Mouse (Mus musculus) G1E-ER4 (cell line): ENCODE data around the gene Ror2. TPM values are rescaled to one million over a fixed set of nuclear protein-coding genes. Genes with fewer than 3 reads are reported as not detected.

Source experiments
- GATA1 ChIP-seq: IDR thresholded peaks from one replicate; pipeline ENCODE4 v1.8.0; 2012; ENCODE audit warnings: low read length, inconsistent platforms
- polyA plus RNA-seq: library from polyadenylated mRNA; stranded (reverse); fragments of >175 nt; gene quantifications from 2 replicates; pipeline ENCODE4 v1.2.3, GENCODE M21; 2012

Gene Ror2
- polyA plus RNA-seq, 1 experiment: not detected

DNA sequence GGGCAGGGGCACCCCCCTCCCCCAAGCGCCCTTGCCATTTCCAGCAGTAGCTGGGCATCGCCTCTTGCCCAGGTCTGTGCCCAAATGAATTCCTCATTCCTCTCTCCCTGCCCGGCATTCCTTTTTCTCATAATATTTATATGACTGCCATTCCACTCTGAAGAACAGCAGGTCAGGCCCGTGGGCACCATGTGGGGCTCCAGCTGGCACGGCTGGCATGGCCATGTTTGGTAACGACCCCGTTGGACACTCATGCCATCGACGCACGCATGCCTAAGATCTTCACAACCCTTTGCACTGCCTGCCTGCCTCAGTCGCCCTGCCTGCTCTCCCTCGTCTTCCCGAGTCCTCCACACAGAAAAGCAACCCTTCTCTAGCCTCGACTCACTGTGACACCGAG lies 129.0 kb downstream of the Ror2 start:
- TF ChIP-seq GATA1: no peak

DNA sequence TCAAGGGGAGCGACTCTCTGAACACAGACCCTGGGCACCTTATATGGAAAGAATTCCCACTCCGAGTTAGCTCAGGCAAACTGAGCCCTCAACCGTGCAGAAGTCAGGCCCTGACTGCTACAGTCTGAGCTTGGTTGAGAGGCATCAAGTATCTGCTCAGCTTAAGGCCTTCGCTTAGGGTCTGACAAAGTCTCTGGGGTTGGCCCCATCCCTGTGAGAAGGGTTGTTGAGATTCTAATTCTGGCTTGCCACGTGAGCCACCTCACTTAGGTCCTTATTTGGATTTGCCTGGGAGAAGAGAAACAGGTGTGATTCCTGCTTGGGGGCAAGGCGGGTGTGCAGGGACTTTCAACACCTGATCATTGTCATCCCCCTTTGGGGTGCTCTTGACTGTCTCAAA lies 129.6 kb downstream of the Ror2 start:
- no peak for TF ChIP-seq GATA1

DNA sequence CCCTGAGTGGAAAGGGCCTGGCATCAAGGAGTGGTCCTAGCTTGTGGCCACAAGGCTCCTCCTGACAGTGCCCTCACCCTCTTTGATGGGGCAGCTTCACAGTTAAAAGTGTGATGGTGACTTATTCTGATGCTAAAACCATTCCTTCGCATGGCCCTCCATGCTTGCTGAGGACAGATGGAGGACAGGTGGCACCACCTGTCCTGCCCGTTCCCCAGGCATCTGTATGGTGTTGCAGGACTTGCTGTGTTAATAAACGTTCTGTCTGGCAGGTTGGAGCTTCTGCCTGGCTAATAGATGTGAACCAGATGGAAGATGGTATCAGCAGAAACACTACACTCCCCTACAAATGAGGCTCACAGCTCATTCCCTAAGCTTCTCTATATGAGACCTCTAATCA lies 140.4 kb downstream of the Ror2 start:
- TF ChIP-seq GATA1: no peak

DNA sequence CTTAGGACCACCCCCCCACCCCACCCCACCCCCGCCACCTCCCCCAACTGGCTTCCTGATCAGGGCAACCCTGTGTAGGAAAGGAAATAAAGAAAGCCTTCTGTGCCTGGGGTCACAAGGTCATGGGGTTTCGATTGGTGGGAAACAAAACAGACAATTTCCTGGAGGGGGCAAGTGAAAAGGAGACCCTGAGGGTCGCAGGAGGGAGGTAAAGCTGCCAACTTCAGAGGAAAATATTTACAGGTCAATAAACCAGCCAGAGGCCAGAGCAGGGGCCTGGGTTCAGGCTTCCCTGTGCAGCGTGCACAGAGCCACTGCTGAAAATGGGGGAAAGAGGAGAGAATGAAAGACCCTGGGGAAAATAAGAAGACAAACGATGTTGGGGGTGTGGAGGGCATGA lies 142.8 kb downstream of the Ror2 start:
- TF ChIP-seq GATA1: no peak

DNA sequence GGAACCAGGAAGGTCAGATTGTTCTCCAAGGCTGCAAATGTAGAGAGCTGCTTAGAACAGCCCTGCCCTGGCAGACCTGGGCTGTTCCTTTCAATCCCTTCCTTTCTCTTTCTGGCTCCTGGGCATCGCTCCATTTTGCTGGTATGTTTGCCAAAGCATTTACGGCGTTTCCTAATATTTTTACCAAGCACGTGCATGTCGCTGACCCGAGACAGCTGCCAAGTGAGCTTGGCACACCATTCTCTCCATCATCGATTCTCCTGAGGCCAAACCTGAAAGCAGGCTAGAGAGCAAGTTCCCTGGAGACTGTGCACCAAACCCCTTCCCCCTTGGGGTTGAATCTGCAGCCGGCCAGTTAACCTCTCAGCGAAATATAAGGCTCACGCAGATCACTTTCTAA lies 143.7 kb downstream of the Ror2 start:
- TF ChIP-seq GATA1: no peak

DNA sequence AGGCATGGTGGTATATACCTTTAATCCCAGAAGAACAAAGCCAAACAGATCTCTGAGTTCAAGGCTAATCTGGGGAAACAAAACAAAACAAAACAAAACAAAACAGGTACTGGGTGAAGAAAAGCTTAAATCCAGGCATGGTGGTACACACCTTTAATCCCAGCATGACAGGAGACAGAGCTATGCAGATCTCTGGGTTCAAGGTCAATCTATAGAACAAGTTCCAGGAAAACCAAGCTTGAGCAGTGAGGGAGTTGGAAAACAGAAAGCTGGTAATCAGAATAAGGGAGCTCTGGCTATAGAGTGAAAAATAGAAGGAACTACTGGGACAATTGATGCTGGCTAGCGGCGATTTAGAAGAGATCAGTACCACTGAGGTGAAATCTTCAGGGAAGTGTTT lies 145.6 kb downstream of the Ror2 start:
- no peak for TF ChIP-seq GATA1

DNA sequence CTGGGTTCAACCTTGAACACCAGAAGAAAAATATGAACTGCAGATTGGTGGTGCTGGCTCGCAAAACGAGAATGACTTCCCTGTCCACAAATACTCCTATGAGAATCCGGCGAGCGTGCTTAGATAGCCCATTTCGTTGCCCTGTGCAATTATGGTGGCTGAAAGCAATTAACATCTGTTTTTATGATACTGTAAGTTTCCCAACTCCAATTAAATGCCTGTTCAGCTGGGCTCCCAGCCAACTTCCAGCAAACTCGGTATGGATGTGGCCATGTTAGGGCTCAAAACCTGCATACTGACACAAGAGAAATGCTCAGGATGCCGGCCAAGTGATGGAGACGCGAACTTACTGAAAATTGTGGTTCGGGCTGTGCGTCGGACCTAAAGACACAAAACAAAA lies 155.4 kb downstream of the Ror2 start:
- TF ChIP-seq GATA1: no peak

DNA sequence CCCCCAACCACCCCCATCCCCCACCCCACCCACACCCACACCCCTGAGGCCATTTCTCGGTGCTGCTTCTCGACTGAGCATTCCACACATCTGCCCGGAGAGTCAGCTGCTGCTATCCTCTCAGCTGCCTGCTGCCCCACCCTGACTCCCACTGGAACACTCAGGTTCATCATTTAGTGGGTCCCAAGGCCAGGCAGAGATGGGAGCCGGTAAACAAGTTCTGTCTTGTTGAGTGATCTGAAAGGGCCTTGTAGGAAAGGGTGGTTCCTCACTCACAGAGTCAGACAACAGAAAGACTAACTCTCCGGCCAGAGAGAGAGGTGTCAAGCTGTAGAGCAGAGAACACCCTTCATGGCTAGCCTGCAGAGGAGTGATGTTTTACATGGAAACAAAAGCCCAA lies 155.9 kb downstream of the Ror2 start:
- TF ChIP-seq GATA1: no peak

DNA sequence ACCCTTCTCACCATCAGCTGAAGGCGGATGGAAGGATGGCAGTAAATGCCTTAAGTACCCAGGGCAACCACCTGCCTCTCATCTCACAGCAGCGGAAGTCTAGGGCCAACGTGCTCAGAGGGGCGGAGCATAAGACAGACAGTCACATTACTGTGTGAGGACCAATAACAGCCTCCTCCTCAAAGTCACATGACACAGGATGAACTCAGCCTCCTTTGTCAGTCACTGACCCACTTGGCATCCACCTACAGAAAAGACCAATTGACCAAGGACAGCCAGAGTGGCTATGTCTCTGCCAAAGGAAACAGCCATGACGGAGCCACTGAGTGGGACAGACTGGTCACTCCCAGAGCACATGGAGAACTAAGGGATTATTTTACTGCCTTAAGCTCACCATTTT lies 160.3 kb downstream of the Ror2 start:
- no peak for TF ChIP-seq GATA1

DNA sequence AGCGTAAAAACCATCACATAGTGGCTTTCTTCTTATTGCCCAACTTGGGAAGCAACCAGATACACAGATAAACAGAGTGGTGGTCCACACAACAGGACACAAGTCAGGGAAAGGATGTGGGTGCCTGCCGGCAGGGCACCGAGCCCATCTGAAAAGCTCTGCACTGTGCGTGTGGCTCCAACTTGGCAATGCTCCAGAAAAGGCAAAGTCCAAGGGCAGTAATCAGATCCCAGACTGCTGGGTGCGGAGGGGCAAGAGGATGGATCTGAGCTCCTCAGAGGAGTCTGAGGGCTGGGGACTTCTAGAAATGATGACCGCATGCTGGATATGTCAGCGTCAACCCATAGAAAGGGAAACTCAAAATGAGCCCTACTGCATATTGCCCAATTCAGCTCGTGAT lies 163.8 kb downstream of the Ror2 start:
- no peak for TF ChIP-seq GATA1

DNA sequence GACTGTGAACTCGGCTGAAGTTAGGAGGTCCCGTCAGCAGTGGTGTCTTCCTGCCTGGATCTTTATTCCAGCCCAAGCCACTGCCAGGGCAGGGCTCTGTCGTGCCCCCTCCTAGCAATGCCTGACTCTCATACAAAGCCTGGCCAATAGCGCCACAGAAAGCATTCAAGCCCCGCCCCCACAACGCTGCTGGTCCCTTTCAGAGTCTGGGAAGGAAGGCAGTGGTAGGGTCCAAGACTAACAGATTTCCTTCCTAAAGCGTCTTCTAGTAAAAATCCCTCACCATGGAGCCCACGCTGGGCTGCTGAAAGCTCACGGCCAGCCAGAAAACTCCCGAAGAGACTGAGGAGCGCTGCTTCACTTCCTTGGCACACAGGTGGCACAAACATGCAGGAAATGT lies 165.0 kb downstream of the Ror2 start:
- TF ChIP-seq GATA1: no peak

DNA sequence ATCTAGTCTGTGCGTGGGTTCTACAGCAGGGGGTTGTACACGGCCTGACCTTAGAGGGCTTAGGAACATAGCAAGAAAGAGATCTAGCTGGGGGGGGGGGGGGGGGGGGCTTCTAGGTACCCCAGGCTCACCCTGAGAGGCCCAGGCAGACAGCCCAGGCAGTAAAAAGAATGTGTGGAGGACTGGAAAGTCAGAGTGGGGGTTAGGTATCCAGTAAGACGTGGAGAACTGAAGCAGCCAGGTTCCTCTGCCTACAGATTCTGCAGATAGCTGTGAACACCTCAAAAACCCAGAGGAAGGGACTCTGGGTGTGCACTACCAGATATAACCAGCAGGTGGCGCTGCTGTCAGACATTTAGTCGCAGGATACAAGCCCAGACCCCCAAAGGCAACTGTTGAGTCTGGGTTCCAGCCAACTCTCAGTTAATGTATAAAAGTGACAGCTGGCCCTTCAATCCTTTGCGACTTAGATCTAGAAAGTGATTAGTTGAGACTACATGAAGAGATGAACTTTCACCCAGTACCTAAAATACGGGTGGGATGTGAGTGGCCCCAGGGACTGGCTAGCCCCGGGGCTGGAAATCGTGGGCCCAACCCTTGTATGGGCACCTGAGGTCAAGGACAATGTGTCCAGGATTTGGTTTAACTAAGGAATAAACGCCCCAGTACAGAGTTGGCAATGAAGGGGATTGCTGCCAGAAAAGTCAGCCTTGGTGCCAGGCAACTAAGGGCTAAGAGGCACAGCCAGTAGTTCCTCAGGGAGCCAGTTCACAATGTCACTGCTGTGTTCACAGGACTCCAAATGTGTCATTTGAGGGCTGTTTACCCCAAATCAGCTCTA lies 166.1 kb downstream of the Ror2 start:
- no peak for TF ChIP-seq GATA1

DNA sequence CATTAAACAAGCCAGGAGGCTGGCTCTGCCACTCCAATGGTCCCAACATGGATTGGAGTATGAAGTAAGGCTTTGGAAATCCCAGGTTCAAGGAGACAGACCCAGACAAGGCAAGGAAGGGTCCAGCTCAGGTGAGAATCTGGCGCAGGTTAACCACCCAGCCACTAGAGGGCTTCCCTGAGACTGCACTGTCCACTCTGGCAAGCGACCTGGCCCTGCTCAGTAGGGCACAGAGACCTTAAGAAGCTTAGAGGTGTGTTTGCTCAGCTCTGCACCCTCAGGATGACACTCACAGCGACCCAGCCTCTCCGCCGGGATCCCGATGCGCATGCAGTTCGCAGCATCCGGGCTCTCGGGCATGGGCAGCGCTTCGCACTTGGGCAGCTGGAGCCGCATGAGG lies 167.5 kb downstream of the Ror2 start:
- TF ChIP-seq GATA1: no peak

DNA sequence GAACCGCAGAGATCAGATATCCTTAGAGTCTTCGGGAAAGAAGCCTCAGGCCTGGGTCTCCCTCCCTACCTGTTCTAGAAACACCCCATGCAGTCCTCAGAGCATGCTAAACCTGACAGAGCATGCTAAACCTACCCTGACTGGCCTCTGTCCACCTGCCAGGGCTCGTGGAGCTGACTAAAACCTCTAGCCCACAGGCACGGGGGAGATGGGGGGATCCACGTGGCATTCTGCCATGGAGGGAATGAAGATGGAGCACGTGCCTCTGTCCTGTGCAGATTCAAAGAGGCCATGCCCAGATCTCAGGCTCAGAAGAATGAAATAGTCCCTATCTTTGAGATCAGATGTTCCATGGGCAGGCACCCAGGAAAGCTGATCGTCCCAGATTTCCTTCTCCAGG lies 168.0 kb downstream of the Ror2 start:
- no peak for TF ChIP-seq GATA1

DNA sequence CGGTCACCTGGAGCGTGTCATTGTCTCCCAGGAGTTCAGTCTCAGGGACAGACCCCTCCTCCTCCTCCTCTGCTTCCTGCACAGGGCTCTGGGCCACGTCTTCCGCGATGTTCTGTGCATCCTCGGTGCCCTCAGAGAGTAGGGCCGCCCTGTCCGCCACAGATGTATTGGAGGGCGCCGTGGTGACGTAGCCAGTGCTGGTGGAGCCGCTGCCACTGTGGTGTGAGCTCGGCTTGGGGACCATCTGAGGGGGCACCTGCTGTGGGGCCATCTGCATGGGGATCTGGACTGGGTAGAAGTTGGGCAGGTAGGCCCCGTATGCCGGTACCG lies 175.7 kb downstream of the Ror2 start:
- no peak for TF ChIP-seq GATA1

DNA sequence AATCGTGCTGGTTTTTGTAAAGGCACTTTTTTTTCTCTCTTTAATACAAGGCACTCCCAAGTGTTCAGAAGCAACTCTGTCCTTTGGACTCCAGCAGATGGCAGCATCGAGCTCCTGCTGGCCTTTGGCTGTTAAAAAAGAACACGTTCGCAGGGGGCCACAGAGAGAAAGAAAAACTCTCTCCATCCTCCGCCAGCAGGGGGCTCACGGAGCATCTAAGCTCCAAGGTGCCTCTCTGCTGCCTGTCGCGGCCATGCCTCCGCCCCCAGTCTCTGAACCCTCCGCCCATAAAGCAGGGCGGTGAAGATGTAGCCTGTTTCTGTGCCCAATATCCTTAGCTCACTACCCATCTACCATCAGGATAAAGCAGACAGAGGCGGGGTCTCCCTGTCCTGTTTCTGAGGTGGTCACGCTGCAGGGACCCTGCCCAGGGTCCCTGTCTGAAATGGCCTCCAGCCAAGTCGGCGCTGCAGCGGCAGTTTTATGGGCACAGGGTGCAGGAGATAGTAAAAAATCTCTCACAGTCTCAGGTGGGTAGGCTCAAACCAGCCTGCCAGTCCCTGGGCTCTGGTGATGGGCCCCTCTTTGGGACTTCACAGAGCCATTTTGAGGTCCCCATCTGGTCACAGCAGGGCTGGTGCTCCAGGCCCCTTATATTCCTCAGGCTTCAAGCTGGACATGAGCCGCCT lies 176.2 kb downstream of the Ror2 start:
- no peak for TF ChIP-seq GATA1

DNA sequence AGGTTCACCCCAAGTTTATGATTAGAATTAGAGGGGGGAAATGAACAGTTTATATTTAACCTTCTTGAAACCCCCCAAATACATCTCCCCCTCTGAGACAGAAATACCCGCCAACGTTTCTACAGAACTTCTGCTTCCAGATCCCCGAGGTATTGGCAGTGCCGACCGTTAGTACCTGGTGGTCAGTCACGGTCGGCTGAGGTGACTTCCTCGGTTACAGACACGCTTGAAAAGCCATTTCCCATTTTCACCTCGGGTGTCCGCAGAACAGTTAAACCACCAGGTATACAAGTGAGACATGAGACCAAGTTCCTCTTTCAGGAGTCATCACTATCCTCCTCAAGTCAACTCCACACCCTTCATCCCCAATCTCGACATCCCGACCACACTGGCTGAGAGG lies 179.2 kb downstream of the Ror2 start:
- TF ChIP-seq GATA1: no peak
